Mouse (Mus musculus): Measurements from ENCODE around the gene Casp4.

DNA sequence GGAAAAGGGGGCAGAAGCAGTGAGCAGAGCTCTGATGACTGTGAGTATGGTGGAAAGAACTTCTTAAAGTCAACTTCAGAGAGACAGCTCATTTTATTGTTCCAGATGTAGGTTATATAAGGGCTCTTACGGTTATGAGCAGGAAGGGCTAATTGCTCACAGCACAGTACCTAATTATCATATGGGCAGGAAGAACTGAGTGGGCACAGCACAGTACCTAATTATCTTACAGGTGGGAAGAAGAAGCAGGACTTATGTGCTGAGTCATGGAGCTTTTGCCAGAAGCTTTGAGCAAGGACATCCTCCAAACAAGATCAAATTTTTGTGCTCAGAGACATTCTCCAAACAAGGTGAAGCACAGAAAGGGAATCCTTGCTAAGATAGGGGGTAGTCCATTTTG, 37.7 kb upstream of the Casp4 start:
- TF ChIP-seq CTCF (IDR thresholded peaks at IDR 0.05; ENCODE audit: insufficient read depth, low read length) = no peak
- no peak for TF ChIP-seq POLR2A (IDR thresholded peaks at IDR 0.05; ENCODE audit: borderline replicate concordance, extremely low read depth, low read depth, low read length)
